Mouse (Mus musculus): ENCODE results near the gene Mug2. TPM values are rescaled to one million over a fixed set of nuclear protein-coding genes. Genes with fewer than 3 reads are reported as not detected.
"Not testable (repeated sequence)": the region's sequence is repeated elsewhere in the genome, so short reads cannot be mapped to it uniquely, and the experiment has no call there.

Mug2 gene
- polyA plus RNA-seq (2016; fragmentation: Nextera tagmentation; extraction: Ambion mirVana), result not detected in 2 replicates

DNA sequence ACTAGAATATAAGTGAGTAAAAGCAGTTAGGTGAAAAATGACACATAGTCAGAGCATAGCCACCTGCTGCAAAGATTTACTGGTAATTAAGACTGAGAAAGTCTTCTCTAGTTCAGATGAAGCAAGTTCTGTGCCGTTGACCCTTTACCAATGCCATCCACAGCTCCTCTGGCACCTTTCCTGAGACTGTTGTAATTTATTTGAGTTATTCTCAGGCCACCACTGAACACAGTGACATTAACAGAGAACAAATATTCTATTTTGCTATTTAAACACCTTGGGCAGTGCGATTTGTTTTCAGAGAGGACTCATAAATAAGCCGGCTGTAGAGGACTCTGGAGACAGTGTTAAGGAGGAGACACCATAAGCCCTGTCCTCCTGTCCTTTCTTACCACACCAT, at the start of gene Mug2:
Gene Mug2, plus strand, starts transcription at position 301 of the 400 bp plus-strand sequence.
- DNase-seq (ENCODE audit: low spot score); H3K27ac ChIP-seq; H3K9me3 ChIP-seq; H3K36me3 ChIP-seq; H3K27me3 ChIP-seq (ENCODE audit: insufficient read depth, poor library complexity, severe bottlenecking); H3K4me3 ChIP-seq; H3K4me1 ChIP-seq: not testable (repeated sequence)
- no CpG with 5 or more reads among the region's 3 CpGs for WGBS

DNA sequence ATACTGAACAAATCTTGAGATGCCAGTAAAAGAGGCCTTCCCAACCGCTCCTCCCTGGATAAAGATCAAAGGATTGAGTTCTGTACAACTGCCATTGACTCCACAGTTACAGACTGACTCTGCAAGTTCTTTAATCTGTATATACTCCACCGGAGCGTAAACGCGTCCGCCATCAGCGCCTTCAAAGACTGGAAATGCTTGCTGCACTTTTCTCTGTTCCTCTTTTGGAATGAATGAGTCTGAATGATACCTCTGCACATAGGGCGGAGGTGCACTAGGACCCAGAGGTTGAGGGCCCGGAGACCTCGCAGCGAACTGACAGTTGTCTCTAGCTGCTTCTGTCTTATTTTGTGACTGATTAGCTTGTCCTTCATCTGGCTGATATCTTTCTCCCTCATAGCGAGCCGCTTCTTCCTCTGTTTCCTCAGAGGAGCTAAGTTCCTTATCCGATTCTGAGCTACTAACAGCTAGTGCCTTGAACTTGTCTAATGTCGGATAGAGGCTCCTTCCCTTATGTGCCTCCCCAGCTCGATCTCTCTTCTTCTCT, 48.7 kb upstream of the Mug2 start:
- H3K27me3 ChIP-seq (ENCODE audit: insufficient read depth, poor library complexity, severe bottlenecking); H3K36me3 ChIP-seq; DNase-seq (ENCODE audit: low spot score); H3K4me3 ChIP-seq; H3K9me3 ChIP-seq; H3K27ac ChIP-seq; H3K4me1 ChIP-seq: not testable (repeated sequence)
- WGBS, result 86% methylated on average over 16 of the region's 16 CpGs

DNA sequence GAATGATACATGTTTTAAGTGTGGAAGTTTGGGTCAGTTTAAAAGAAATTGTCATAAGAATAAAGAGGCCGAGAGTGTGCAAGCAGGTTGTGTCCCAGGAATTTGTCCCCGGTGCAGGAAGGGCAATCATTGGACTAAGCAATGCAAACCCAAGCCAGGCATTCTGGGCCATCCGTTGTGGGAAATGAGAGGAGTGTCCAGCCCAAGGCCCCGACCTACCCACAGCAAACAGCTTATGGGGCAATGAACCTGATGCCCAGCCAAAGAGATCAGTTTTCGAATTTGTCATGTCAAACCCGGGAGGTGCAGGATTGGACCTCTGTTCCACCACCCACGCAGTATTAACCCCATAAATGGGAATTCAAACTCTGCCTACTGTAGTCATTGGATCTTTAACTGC, 30.9 kb upstream of the Mug2 start:
- Histone ChIP-seq H3K9me3 (no peaks in the 10 kb centered on the region), H3K4me3 (no peak overlapping the region), H3K36me3 (no peaks in the 10 kb centered on the region), H3K27ac (no peak overlapping the region), H3K27me3 (ENCODE audit: insufficient read depth, poor library complexity, severe bottlenecking) (no peaks in the 10 kb centered on the region), H3K4me1 (no peaks in the 10 kb centered on the region)
- DNase-seq (ENCODE audit: low spot score), result no peak
- WGBS, result 75% methylated on average over 7 of the region's 7 CpGs

DNA sequence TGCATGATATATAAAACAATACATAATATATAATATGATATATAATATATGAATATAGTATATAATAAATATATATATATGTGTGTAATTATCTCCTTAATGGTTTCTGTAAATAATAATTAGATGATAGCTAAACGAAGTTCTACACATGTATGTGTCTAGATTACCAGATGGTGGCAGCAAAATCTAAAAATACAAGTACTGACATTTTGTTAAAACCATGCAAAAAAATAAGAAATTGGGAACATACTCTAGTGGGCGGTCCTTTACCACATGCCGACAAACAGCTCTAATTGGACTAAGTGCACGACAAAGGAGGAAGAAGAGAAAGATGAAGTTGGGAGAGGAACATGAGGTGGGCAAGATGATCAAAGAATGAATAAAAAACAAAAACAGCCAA, 94.3 kb downstream of the Mug2 start:
- H3K9me3 ChIP-seq, result 0 out of 2 replicates have a peak, but pooled peaks cover 4% of the 10 kb centered on the region
- no peaks in the 10 kb centered on the region for H3K36me3 ChIP-seq
- DNase-seq (ENCODE audit: low spot score), result no peak
- 80% methylated on average over 4 of the region's 4 CpGs for WGBS
- H3K27me3 ChIP-seq (ENCODE audit: insufficient read depth, poor library complexity, severe bottlenecking), result no peaks in the 10 kb centered on the region
- no peak overlapping the region for H3K27ac ChIP-seq
- no peaks in the 10 kb centered on the region for H3K4me1 ChIP-seq
- H3K4me3 ChIP-seq, result no peak overlapping the region

DNA sequence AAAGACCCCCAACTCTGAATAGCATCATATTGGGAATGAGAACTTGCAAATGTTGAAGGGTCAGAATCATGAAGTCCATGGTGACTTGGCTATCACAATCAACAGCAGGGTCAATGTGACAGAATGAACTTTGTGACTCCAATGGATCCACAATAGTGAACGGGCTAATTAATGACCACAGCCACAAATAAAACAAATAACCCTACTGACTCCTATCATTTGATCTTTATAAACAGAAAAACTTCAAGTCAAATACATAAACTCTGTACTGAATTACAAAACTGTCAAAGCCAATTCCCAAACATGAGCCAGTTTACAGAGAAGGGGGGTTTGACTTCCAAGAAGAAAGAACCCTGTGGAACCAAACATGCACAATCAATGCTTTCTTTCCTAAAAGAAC, 95.1 kb downstream of the Mug2 start:
- WGBS, result 52% methylated on average over 1 of the region's 1 CpGs

DNA sequence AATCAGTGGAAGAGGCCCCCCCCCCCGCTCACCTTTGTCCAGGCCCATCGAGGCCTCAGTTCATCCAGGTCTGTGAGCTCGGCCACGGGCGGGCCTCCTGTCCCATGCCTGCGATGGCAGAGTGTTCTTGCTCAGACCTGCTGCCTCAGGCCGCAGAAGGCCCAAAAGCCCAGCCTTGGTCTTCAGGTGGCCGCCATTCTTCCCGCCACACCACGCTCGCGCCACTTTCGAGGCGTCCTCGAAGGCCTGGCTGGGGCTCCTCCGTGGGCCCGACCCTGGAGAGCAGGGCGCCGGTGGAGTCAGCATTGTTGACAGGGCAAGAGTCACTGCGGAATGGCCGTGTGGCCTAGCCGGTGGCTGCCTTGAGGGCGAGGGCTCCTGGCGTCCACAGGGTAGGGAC, 110.4 kb downstream of the Mug2 start:
- Histone ChIP-seq H3K36me3 (no peaks in the 10 kb centered on the region), H3K9me3 (peaks cover 14% of the 10 kb centered on the region), H3K4me1 (no peaks in the 10 kb centered on the region), H3K27me3 (ENCODE audit: insufficient read depth, poor library complexity, severe bottlenecking) (no peaks in the 10 kb centered on the region), H3K27ac (no peak overlapping the region), H3K4me3 (no peak overlapping the region)
- 85% methylated on average over 24 of the region's 24 CpGs for WGBS
- no peak for DNase-seq (ENCODE audit: low spot score)

More for the DNA sequence above, 95.1 kb downstream of the Mug2 start:
- Histone ChIP-seq H3K9me3 (0 out of 2 replicates have a peak, but pooled peaks cover 4% of the 10 kb centered on the region), H3K27ac (no peak overlapping the region), H3K4me3 (no peak overlapping the region), H3K27me3 (ENCODE audit: insufficient read depth, poor library complexity, severe bottlenecking) (no peaks in the 10 kb centered on the region), H3K4me1 (no peaks in the 10 kb centered on the region), H3K36me3 (no peaks in the 10 kb centered on the region)
- DNase-seq (ENCODE audit: low spot score), result no peak

DNA sequence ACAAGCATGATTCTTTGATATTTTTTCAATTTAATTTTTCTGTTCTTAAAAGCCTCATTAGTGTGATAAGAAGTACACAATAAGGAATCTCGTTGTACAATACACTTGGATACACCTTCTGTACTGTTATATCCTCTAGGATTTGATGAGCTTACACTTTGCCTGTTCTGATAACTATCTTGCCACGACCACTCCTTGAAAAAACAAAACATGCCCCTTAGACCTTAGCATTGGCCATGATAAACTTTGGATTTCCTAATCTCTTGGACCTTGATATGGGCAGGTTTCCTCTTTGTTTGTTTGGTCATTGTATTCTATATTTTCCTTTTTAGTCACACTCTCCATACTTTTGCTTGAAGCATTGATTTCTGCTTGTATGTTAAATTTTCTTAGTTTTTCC, 123.0 kb downstream of the Mug2 start:
- no peaks in the 10 kb centered on the region for H3K9me3 ChIP-seq
- no peaks in the 10 kb centered on the region for H3K27me3 ChIP-seq (ENCODE audit: insufficient read depth, poor library complexity, severe bottlenecking)
- WGBS, result 58% methylated on average over 2 of the region's 2 CpGs
- no peak for DNase-seq (ENCODE audit: low spot score)
- no peaks in the 10 kb centered on the region for H3K36me3 ChIP-seq
- no peak overlapping the region for H3K27ac ChIP-seq
- no peaks in the 10 kb centered on the region for H3K4me1 ChIP-seq
- no peak overlapping the region for H3K4me3 ChIP-seq

Other genes starting within 250 kb of the Mug2 start
- 0.21 and 0.59 TPM in 2 replicates for gene Mug1, start 168.2 kb upstream of the Mug2 start, polyA plus RNA-seq (2016; fragmentation: Nextera tagmentation; extraction: Ambion mirVana)

Measured in heart, embryonic 10.5 days (tissue).